Comparison of ENCODE assay signal across 35 mouse cellular contexts in the genomic region with DNA sequence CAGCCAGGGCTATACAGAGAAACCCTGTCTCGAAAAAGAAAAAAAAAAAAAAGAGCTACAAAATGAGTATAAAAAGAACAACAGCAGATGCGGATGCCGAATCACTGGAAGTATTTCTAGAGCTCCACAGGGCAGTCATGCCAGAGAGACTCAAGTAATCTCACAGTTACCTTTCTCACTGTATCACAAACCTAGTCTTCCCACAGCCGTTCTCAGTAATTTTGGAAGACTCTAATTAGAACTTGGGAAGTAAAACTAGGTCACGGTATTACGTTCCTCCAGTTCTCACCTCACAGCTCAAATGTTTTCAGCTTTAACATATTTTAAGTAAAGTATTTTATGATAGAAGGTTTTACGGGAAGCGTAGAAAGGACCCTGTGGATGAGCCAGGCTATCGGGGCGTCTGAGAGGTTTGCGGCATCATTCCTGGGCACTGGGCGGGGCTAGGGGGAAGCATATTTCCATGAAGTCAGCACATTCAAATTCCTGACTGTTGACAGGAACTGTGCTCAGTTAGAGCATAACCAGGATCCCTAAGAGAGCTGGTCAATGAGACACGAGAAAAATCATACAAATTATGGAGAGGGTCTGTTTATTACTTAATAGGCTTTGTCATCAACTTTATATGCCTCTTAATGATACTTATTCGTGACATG.
A peak's percentile ranks its signal among the peaks of the same experiment; 100 is the strongest.
DNase-seq lines count a peak whose midpoint lies in the region; ATAC-seq and TF ChIP-seq lines count a peak whose summit lies in the region.
"Had no signal": no experiment of that assay in that cellular context is flagged by ENCODE, and none has a peak within 500 bp of the region (broad histone marks: within the 10 kb centered on the region; RNA-seq: fewer than 3 reads in every experiment).

No protein-coding gene starts in this region.

- H3K27me3 ChIP-seq in heart, adult 2 months (ENCODE audit: control insufficient read depth, insufficient read depth, low read length): no peaks in the 10 kb centered on the region
- no peaks in the 10 kb centered on the region for H3K27me3 ChIP-seq in heart, embryonic 11.5 days (ENCODE audit: control insufficient read depth, insufficient read depth, low read length)
- H3K27me3 ChIP-seq: CH12.LX; forebrain, embryonic 13.5 days; liver, embryonic 13.5 days; megakaryocyte, embryonic 14.5 days; neural tube, embryonic 12.5 days; stomach, embryonic 15.5 days had no signal

- WGBS in heart, adult 2 months: 49% methylated on average over 14 of the region's 14 CpGs
- WGBS in heart, embryonic 11.5 days (ENCODE audit: insufficient replicate concordance): 80% methylated on average over 14 of the region's 14 CpGs

- no peak overlapping the region for H3K4me2 ChIP-seq in heart, embryonic 11.5 days
- H3K4me2 ChIP-seq: embryonic facial prominence, embryonic 15.5 days; forebrain, embryonic 13.5 days; limb, embryonic 15.5 days; liver, embryonic 13.5 days; midbrain, embryonic 12.5 days; neural tube, embryonic 12.5 days; stomach, embryonic 15.5 days had no signal

- no peak for TF ChIP-seq EP300 in heart, adult 2 months (IDR thresholded peaks at IDR 0.05; ENCODE audit: insufficient read depth, low read depth, low read length)

- TF ChIP-seq POLR2A in heart, adult 2 months (IDR thresholded peaks at IDR 0.05; ENCODE audit: insufficient read depth, low read depth, low read length): 0 out of 2 replicates have a peak, but pooled peaks have one; percentile 32

- peaks cover 5% of the 10 kb centered on the region; the same call in 1 of the 2 replicates for H3K4me1 ChIP-seq in heart, adult 2 months (ENCODE audit: control insufficient read depth, insufficient read depth, low read length)
- 0 out of 2 replicates have a peak, but pooled peaks cover 2% of the 10 kb centered on the region for H3K4me1 ChIP-seq in heart, embryonic 11.5 days (ENCODE audit: control insufficient read depth, insufficient read depth, low read length)
- H3K4me1 ChIP-seq: liver, embryonic 13.5 days; neural tube, embryonic 12.5 days; stomach, embryonic 15.5 days had no signal

- no peak for TF ChIP-seq CTCF in heart, adult 2 months (IDR thresholded peaks at IDR 0.05)

- no peak overlapping the region for H3K9ac ChIP-seq in heart, adult 2 months (ENCODE audit: low read depth, low read length)
- H3K9ac ChIP-seq in heart, embryonic 11.5 days (ENCODE audit: low read depth, low read length): no peak overlapping the region
- H3K9ac ChIP-seq: embryonic facial prominence, embryonic 15.5 days; forebrain, embryonic 13.5 days; limb, embryonic 15.5 days; liver, embryonic 13.5 days; midbrain, embryonic 12.5 days; neural tube, embryonic 12.5 days; stomach, embryonic 15.5 days had no signal

- intact Hi-C loops in heart, adult 2 months (cut with DNase I): no loop called here

- H3K27ac ChIP-seq in heart, adult 2 months: peak overlapping the region; percentile 57
- H3K27ac ChIP-seq in heart, embryonic 11.5 days (ENCODE audit: low read depth, low read length): no peak overlapping the region
- H3K27ac ChIP-seq: embryonic facial prominence, embryonic 10.5 days; embryonic facial prominence, embryonic 15.5 days; forebrain, embryonic 13.5 days; hindbrain, embryonic 10.5 days; kidney, postnatal 0 days; limb, embryonic 10.5 days; limb, embryonic 15.5 days; liver, embryonic 13.5 days; midbrain, embryonic 12.5 days; neural tube, embryonic 12.5 days; stomach, embryonic 15.5 days had no signal

- H3K4me3 ChIP-seq in heart, adult 2 months: no peak overlapping the region
- no peak overlapping the region for H3K4me3 ChIP-seq in heart, embryonic 11.5 days (ENCODE audit: low read depth, low read length)
- H3K4me3 ChIP-seq: embryonic facial prominence, embryonic 10.5 days; embryonic facial prominence, embryonic 15.5 days; forebrain, embryonic 13.5 days; hindbrain, embryonic 10.5 days; limb, embryonic 10.5 days; limb, embryonic 15.5 days; liver, embryonic 13.5 days; megakaryocyte, embryonic 14.5 days; midbrain, embryonic 12.5 days; myocyte; neural tube, embryonic 12.5 days; stomach, embryonic 15.5 days had no signal

- H3K9me3 ChIP-seq in heart, embryonic 11.5 days (replicated peaks; ENCODE audit: control insufficient read depth, low read length): no peaks in the 10 kb centered on the region
- H3K9me3 ChIP-seq: embryonic facial prominence, embryonic 10.5 days; embryonic facial prominence, embryonic 15.5 days; forebrain, embryonic 13.5 days; hindbrain, embryonic 10.5 days; limb, embryonic 10.5 days; limb, embryonic 15.5 days; liver, embryonic 13.5 days; megakaryocyte, embryonic 14.5 days; midbrain, embryonic 12.5 days; neural tube, embryonic 12.5 days; stomach, embryonic 15.5 days had no signal

- H3K36me3 ChIP-seq in heart, adult 2 months (ENCODE audit: control insufficient read depth, insufficient read depth, low read length): peaks cover 10% of the 10 kb centered on the region
- no peaks in the 10 kb centered on the region for H3K36me3 ChIP-seq in heart, embryonic 11.5 days (ENCODE audit: control insufficient read depth, insufficient read depth, low read length)
- H3K36me3 ChIP-seq: embryonic facial prominence, embryonic 15.5 days; limb, embryonic 10.5 days; limb, embryonic 15.5 days; midbrain, embryonic 12.5 days; neural tube, embryonic 12.5 days; stomach, embryonic 15.5 days had no signal

- ATAC-seq in frontal cortex, adult (ENCODE audit: low TSS enrichment): peak; percentile 72
- no peak for ATAC-seq in heart, embryonic 11.5 days (replicated peaks; ENCODE audit: insufficient number of reproducible peaks, low FRiP score, low TSS enrichment)
- ATAC-seq: activated CD4-positive, CD25-positive, alpha-beta regulatory T cell, adult 4 months; forebrain, embryonic 13.5 days; hindbrain, embryonic 16.5 days; lung, postnatal 0 days had no signal

- no peak for DNase-seq in frontal cortex, postnatal 10 days (ENCODE audit: low spot score in 2 of 2)
- DNase-seq in heart, adult 2 months: peak in 1 of 2 experiments; percentile 13
- DNase-seq in brain, adult 2 months (ENCODE audit: low read depth, low spot score): peak; percentile 78
- DNase-seq in heart, postnatal 4 days: peak; percentile 42
- DNase-seq in retina, embryonic 14.5 days (ENCODE audit: low spot score): no peak
- DNase-seq: adrenal gland, adult 2 months; adrenal gland, postnatal 36 days; cerebellum, adult 2 months; cerebellum, postnatal 14 days; gastrocnemius, postnatal 10 days; kidney, adult 2 months; kidney, postnatal 4 days; liver, embryonic 13.5 days; lung, adult 18-20 months; lung, postnatal 4 days; right cerebral cortex, postnatal 14 days; thymus, postnatal 14 days had no signal

- H3K79me2 ChIP-seq in heart, adult 2 months (replicated peaks; ENCODE audit: control insufficient read depth, insufficient read depth, low read length): no peaks in the 10 kb centered on the region

Comparison
In these comparisons a context has a peak if more than half of its experiments do, and no peak if none do; other contexts are left out.
1. DNase-seq: peak in brain, adult 2 months (single experiment) and heart, postnatal 4 days (single experiment); none in frontal cortex, postnatal 10 days (0 of 2) and retina, embryonic 14.5 days (single experiment).